Mouse (Mus musculus): ENCODE data around the gene Slc30a10. TPM values are rescaled to one million over a fixed set of nuclear protein-coding genes. Genes with fewer than 3 reads are reported as not detected.

Gene Slc30a10
- total RNA-seq, 2 experiments from 2014 or later = not detected

GRCm38 (mm10) chr1:185456327-185456726 lies 1.7 kb downstream of the Slc30a10 start:
- intact Hi-C loops (cut with DNase I) = no loop called here
- DNase-seq = no peak

GRCm38 (mm10) chr1:185460096-185460495 lies 5.4 kb downstream of the Slc30a10 start:
- DNase-seq = no peak
- intact Hi-C loops (cut with DNase I) = no loop called here

DNA sequence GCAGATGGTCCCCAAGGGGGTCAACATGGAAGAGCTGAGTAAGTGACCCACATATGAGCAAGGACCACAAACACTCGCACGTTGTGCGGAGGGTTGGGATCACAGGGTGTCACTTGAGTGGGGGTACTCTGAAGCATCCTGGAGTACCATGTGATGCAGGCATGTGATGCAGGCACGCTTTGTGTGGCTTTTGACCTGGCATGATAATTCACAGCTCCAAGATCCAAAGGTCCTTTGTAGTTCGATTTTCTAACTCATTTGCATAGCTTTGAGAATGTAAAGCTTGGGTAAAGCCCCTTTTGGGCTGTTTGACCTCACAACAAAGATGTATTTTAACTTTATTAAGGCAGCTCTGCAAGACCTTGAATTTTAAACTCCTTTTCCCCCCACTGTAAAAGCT lies 8.2 kb downstream of the Slc30a10 start:
- no peak for DNase-seq
- intact Hi-C loops (cut with DNase I) = no loop called here

DNA sequence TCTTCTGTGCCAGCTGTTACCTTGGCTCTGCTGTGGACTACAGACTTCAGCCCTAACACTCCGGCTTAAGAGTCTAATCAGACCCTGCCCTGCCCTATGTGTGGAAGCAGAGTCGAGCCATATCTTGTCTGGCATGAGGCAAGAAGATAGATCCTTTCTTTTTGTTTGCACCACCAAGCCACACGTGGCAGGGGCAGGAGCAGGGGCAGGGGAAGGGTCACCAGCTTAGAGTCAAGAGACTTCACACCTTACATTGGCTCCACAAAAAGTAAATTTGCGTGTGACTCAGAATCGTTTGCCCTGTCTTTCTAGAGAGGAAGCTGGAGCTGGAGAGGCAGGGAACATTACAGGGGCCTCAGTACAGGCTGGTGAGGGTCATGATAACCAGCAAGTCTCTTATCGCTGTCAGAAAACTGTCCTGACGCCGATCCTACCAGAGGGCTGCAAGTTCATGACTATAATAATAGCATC lies 14.9 kb downstream of the Slc30a10 start:
- intact Hi-C loops (cut with DNase I) = no loop called here
- no peak for DNase-seq

DNA sequence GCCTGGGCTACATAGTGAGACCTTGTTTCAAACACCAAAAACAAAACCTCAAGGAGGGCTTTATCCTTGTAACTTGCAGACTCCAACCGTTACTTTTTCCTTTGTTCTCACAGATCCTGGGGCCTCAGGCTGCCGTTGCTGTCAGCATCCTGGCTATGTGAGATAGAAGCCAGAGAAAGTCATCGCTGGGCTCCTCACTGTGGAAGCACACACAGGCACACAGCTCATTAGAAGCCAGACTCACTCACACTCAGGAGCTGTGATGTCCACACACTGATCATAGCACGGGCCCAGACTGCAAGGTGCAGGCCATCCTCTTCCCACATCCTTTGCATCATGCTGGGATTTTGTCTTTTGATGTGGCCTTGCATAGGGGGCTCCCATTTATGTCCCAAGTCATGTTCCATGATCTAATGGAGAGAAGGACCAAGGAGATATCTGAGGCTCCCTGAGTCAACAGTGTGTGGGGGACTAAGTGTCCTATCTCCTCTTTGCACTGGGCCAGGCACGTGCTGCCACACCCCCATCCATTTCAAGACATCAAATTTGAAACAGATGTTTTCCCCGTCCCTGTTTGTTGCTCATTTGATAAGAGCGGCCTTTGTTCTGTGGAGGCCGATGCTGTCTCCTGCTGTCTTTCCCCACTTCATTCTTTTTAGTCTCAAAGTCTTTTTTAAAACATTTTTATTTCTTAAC lies 17.5 kb downstream of the Slc30a10 start:
- intact Hi-C loops (cut with DNase I) = no loop called here
- DNase-seq = no peak

GRCm38 (mm10) chr1:185472730-185473129 lies 18.1 kb downstream of the Slc30a10 start:
- no peak for DNase-seq
- intact Hi-C loops (cut with DNase I) = no loop called here

- intact Hi-C loops (cut with DNase I) = no loop called here
- no peak for DNase-seq
These were observed 18.8 kb downstream of the Slc30a10 start for GRCm38 (mm10) chr1:185473437-185473836.

- DNase-seq = no peak
- intact Hi-C loops (cut with DNase I) = no loop called here
These were observed 25.2 kb downstream of the Slc30a10 start for GRCm38 (mm10) chr1:185479861-185480260.

DNA sequence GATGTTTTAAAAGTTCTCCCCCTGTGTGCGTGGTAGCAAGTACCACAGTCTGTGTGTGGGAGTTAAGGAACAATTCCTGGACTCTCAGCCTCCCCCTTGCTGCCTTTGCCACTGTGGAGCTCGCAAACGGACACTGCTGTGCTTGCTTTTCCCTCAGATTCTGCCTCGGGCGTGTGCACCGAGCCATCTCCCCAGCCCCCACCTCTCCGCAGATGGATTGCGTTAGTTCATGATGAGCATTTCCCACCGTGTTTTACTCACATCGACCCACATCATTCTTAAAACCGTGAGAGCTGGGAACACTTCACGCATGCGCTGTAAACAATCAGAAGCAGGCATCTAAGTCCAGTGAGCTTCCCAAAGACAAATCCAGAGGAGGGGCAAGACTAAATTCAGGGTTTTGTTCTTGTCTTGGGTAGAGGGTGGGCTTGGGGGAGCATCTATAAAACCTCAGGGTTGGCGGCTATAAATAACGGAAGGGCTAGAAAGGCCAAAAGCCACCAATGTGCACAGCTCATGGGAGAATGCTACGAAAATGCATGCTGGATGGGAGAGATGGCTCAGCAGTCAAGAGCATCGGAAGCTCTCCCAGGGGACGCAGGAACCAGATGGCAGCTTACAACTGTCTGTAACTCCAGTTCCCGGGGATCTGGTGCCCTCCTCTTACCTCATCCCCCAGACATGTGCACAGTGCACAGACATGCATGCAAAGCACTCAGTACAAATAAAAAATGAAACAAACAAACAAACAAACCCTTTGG lies 27.5 kb downstream of the Slc30a10 start:
- DNase-seq = no peak
- intact Hi-C loops (cut with DNase I) = no loop called here

- DNase-seq = no peak
- intact Hi-C loops (cut with DNase I) = no loop called here
These were observed 28.1 kb downstream of the Slc30a10 start for GRCm38 (mm10) chr1:185482762-185483161.

- DNase-seq = no peak
- intact Hi-C loops (cut with DNase I) = no loop called here
These were observed 28.9 kb downstream of the Slc30a10 start for GRCm38 (mm10) chr1:185483356-185484057.

GRCm38 (mm10) chr1:185484281-185484680 lies 29.6 kb downstream of the Slc30a10 start:
- DNase-seq = no peak
- intact Hi-C loops (cut with DNase I) = no loop called here

DNA sequence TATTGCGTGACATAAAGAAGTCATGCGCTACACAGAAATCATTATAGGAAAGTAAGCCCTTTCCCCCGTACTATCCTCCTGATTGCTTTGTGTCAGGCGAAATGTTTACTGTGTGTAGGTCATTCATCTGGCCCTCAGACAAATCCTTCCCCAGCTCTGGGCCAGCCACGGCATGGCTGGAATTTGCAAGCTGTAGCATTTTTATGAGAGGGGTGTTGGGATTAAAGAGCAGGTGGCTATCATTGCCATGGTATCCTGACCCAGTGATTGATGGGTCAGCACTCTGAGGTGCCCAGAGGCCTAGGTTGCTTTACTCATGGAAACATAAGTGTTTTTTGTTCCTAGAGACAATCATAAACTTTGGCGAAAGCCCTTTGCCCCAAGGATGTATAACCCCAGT lies 35.2 kb downstream of the Slc30a10 start:
- no peak for DNase-seq
- intact Hi-C loops (cut with DNase I) = no loop called here

- intact Hi-C loops (cut with DNase I) = no loop called here
- no peak for DNase-seq
These were observed 36.0 kb downstream of the Slc30a10 start for GRCm38 (mm10) chr1:185490603-185491002.

- DNase-seq = no peak
- intact Hi-C loops (cut with DNase I) = no loop called here
These were observed 38.9 kb downstream of the Slc30a10 start for GRCm38 (mm10) chr1:185493439-185494034.

DNA sequence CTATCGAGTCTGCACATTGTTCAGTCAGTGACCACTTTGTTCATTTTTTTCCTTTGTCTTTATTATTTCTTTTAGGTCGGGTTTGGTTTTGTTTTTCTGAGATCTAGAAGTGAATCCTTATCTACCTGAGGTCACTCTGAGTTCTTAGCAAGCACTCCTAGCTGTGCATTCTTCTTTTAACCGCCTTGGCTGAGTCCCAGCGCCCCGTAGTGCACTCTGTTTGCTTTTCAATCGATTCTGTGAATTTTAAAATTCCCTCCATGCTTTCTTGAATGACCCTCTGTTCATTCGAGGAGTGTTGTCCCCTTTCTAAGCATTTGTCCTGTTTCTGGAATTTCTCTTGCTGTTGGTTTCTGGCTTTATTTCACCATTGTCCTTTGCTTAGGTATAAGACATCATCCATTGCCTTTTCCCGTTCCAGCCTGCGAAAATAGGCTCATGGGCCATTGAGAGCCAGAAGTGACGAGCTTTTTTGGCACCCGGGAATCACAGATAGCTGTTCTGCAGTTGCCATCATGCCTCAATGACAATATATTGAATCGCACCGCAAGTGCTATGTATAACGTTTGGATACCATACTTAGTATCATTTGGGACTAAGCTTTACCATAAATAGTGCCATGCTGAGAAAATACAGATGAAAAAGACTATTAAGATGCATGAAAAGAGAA lies 42.3 kb downstream of the Slc30a10 start:
- intact Hi-C loops (cut with DNase I) = no loop called here
- no peak for DNase-seq

- intact Hi-C loops (cut with DNase I) = loop anchor here (5.0 kb wide), 1 partner anchor 63 kb away; no protein-coding TSS in a partner anchor
- no peak for DNase-seq
These were observed 46.0 kb downstream of the Slc30a10 start for GRCm38 (mm10) chr1:185500602-185501001.

- intact Hi-C loops (cut with DNase I) = loop anchor here (5.0 kb wide), 1 partner anchor 65 kb away; no protein-coding TSS in a partner anchor
These were observed 47.2 kb downstream of the Slc30a10 start for GRCm38 (mm10) chr1:185501801-185502340.

DNA sequence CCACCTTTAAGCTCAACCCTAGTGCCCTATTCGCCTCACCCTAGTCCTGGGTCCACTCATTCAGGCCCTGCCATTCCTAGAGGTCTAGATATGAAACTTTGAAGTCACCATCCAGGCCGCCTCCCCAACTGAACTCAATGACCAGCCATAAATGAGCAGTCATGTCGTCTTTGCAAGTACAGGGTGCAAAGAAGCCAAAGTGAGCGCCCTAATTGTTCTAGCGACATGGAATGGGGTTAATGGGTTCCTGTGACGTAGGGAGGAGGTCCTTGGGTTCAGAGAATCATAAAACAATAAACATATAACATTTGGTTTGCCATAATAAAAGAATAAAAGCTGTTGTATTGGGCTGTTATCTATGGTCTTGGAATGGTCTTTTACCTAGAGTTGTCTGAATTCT lies 47.9 kb downstream of the Slc30a10 start:
- intact Hi-C loops (cut with DNase I) = loop anchor here (5.0 kb wide), 1 partner anchor 65 kb away; no protein-coding TSS in a partner anchor
- DNase-seq = no peak

More at GRCm38 (mm10) chr1:185501801-185502340, 47.2 kb downstream of the Slc30a10 start:
- no peak for DNase-seq

- no peak for DNase-seq
- intact Hi-C loops (cut with DNase I) = no loop called here
These were observed 54.4 kb downstream of the Slc30a10 start for GRCm38 (mm10) chr1:185509042-185509441.
